Mouse (Mus musculus) forebrain, embryonic 16.5 days (tissue): Measurements from ENCODE around the gene Serf2. TPM values are rescaled to one million over a fixed set of nuclear protein-coding genes. Genes with fewer than 3 reads are reported as not detected.

ENCODE experiments used
- ATAC-seq: fragments of 200-750 bp; cut with Nextera tagmentation; 2 replicates; pipeline ENCODE4 v1.8.0; 2017; ENCODE audit warnings: mild to moderate bottlenecking, moderate library complexity
- H3K27ac ChIP-seq: fragments of 300-500 bp; sonication (generic); 2 replicates; pipeline ENCODE4 v1.5.1; 2014; ENCODE audit warnings: low read length, control low read depth
- H3K27me3 ChIP-seq: fragments of 300-500 bp; sonication (generic); replicated peaks from 2 replicates; pipeline ENCODE4 v1.6.1; 2014; ENCODE audit warnings: low read length; ENCODE audit not compliant: control insufficient read depth, insufficient read depth
- H3K36me3 ChIP-seq: fragments of 300-500 bp; sonication (generic); 2 replicates; pipeline ENCODE4 v1.6.1; 2014; ENCODE audit not compliant: control insufficient read depth, insufficient read depth
- H3K4me1 ChIP-seq: fragments of 300-500 bp; sonication (generic); replicated peaks from 2 replicates; pipeline ENCODE4 v1.6.1; 2014; ENCODE audit warnings: low read length; ENCODE audit not compliant: control insufficient read depth, insufficient read depth
- H3K4me2 ChIP-seq: fragments of 300-500 bp; sonication (generic); 2 replicates; pipeline ENCODE4 v1.6.1; 2014; ENCODE audit warnings: mild to moderate bottlenecking, low read length, control low read depth
- H3K4me3 ChIP-seq: fragments of 300-500 bp; sonication (generic); replicated peaks from 2 replicates; pipeline ENCODE4 v1.5.1; 2014; ENCODE audit warnings: mild to moderate bottlenecking, low read length, control low read depth
- H3K9ac ChIP-seq: fragments of 300-500 bp; sonication (generic); replicated peaks from 2 replicates; pipeline ENCODE4 v1.6.1; 2014; ENCODE audit warnings: low read depth, low read length, control low read depth
- H3K9me3 ChIP-seq: fragments of 300-500 bp; sonication (generic); 2 replicates; pipeline ENCODE4 v1.6.1; 2016; ENCODE audit warnings: low read length; ENCODE audit not compliant: control insufficient read depth
- WGBS: fragments of 180-500 bp; shearing (Covaris S2); extraction: QIAGEN DNeasy Blood & Tissue Kit; methylation state at CpG from one replicate; pipeline ENCODE4 v1.1.7; 2014; 5-methylcytosine and 5-hydroxymethylcytosine counted together
- polyA plus RNA-seq: library from polyadenylated mRNA; unstranded; fragments of >200 nt; fragmentation: Nextera tagmentation; extraction: Ambion mirVana; gene quantifications from 2 replicates; pipeline ENCODE4 v1.2.1, GENCODE M21; 2015

The Serf2 gene
- polyA plus RNA-seq, 1 experiment from 2014 or later: 254 TPM

DNA sequence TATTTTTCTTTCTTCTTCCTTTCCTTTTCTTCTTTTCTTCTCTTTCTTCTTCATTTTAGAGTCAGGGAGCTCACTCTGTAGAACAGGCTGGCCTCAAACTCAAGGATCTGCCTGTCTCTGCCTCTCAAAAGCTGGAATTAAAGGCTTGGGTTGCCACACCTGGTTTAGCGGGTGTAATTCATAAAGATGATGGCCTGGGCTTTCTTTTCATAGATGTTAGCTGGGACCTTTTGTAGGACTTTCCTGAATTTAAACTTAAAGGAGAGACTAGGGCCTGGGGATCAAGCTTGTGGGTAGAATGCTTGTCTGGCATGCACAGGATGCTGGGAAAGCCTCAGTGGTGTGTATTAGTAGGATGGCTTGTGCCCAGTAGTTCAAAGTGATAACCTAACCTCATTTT, 4.8 kb upstream of the Serf2 start, which contains the start of gene Ell3:
Gene Ell3 (minus strand): TSS at position 101 of the 400 bp plus-strand sequence.
- Histone ChIP-seq H3K9me3 (no peaks in the 10 kb centered on the region), H3K27ac (no peak within 1 kb of the TSS), H3K4me3 (no peak within 1 kb of the TSS; the same call in 1 of the 2 replicates), H3K4me2 (peak within 1 kb of the TSS; percentile 59), H3K36me3 (peaks cover 6% of the 10 kb centered on the region), H3K9ac (no peak within 1 kb of the TSS), H3K27me3 (peaks cover 5% of the 10 kb centered on the region; the same call in 1 of the 2 replicates), H3K4me1 (peaks cover 20% of the 10 kb centered on the region)
- no peak for ATAC-seq
- 85% methylated on average over 1 of the region's 1 CpGs for WGBS

DNA sequence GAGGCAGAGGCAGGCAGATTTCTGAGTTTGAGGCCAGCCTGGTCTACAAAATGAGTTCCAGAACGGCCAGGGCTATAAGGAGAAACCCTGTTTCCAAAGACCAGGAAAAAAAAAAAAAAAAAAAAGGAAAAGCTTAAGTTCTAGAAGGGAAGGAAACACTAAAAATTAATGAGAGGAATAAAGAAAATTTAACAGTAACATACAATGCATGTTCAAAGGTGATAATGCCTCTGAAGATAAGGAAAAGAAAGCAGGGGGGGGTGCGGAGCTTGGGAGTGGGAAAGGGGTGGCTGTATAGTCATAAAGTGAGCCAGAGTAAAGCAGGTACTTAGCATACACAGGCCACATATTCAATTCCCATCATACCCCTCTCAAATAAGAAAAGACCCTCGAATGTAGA, 3.9 kb upstream of the Serf2 start:
- H3K4me3 ChIP-seq: no peak overlapping the region
- H3K36me3 ChIP-seq: no peaks in the 10 kb centered on the region
- H3K9ac ChIP-seq: no peak overlapping the region
- no peak overlapping the region for H3K27ac ChIP-seq
- H3K27me3 ChIP-seq: peaks cover 5% of the 10 kb centered on the region; the same call in 1 of the 2 replicates
- WGBS: 85% methylated on average over 3 of the region's 3 CpGs
- peaks cover 22% of the 10 kb centered on the region for H3K4me1 ChIP-seq
- ATAC-seq: no peak
- no peak overlapping the region for H3K4me2 ChIP-seq
- no peaks in the 10 kb centered on the region for H3K9me3 ChIP-seq

DNA sequence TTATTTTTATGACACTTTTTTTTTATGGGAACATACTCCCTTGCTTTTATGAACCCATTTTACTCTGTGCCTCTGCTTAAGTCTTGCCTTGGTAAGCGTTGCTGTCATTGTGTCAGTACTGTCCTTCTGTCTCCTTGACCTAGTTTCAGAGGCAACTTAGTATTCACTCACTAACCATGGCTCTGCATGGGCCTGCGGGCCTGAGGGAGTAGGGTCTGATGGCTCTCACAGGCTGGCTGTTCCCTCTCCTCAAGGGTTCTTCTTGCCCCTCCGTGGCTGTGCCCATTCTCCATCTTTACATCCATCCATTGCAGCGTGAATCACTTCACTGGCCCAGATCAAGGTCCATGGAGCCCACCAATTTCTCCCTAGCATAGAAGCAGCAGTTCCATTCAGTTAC, 2.5 kb upstream of the Serf2 start:
- ATAC-seq: no peak
- Histone ChIP-seq H3K4me3 (no peak overlapping the region), H3K4me2 (no peak overlapping the region), H3K9me3 (no peaks in the 10 kb centered on the region), H3K4me1 (peaks cover 34% of the 10 kb centered on the region), H3K27me3 (peaks cover 1% of the 10 kb centered on the region; the same call in 1 of the 2 replicates), H3K9ac (no peak overlapping the region), H3K36me3 (no peaks in the 10 kb centered on the region), H3K27ac (no peak overlapping the region)
- WGBS: 80% methylated on average over 4 of the region's 4 CpGs

DNA sequence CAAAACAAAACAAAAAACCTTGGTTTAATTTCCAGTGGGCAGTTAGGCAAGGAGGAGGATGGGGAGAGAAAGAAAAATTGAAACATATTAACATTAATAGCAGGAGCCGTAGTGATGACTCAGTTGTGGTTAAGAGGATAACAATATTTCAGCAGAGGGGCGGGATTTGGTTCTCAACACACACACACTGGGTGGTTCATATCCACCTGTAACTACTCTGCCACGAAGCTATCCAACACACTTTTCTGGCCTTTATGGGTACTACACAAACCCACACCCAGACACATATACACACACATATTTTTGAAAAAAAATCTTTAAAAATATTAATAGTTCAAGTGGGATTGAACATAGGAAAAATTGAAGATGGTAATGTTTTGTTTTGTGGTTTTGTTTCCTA, 2.0 kb upstream of the Serf2 start:
- WGBS: 87% methylated on average over 3 of the region's 3 CpGs
- ATAC-seq: no peak
- Histone ChIP-seq H3K4me3 (no peak overlapping the region), H3K9ac (no peak overlapping the region), H3K27ac (no peak overlapping the region), H3K9me3 (no peaks in the 10 kb centered on the region), H3K36me3 (no peaks in the 10 kb centered on the region), H3K4me2 (no peak overlapping the region), H3K27me3 (no peaks in the 10 kb centered on the region), H3K4me1 (peaks cover 34% of the 10 kb centered on the region)

DNA sequence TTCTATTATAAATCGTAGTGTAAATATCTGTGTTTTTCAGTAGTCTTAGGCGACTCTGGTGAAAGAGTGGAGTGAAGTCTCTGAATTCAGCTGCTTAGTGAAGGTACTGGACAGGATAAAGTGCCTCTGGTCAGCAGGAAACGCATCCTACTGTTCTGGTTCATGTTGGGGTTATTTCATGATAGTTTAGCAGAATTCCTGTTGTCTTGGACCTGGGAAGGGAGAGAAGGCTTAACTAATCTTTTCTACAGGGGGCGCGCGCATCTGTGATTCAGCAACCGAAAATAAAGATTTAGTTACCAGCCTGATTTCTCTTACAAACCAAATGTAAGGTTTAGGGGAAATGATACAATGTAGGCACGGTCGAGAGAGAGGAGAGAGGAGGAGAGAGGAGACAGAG, 859 bp upstream of the Serf2 start:
- no peaks in the 10 kb centered on the region for H3K27me3 ChIP-seq
- peaks cover 23% of the 10 kb centered on the region for H3K4me1 ChIP-seq
- H3K9ac ChIP-seq: no peak overlapping the region; the same call in 1 of the 2 replicates
- H3K9me3 ChIP-seq: no peaks in the 10 kb centered on the region
- 16% methylated on average over 9 of the region's 9 CpGs for WGBS
- H3K27ac ChIP-seq: no peak overlapping the region
- peak overlapping the region; percentile 75 for H3K4me2 ChIP-seq
- no peak for ATAC-seq
- peak overlapping the region; percentile 91 for H3K4me3 ChIP-seq
- H3K36me3 ChIP-seq: no peaks in the 10 kb centered on the region

DNA sequence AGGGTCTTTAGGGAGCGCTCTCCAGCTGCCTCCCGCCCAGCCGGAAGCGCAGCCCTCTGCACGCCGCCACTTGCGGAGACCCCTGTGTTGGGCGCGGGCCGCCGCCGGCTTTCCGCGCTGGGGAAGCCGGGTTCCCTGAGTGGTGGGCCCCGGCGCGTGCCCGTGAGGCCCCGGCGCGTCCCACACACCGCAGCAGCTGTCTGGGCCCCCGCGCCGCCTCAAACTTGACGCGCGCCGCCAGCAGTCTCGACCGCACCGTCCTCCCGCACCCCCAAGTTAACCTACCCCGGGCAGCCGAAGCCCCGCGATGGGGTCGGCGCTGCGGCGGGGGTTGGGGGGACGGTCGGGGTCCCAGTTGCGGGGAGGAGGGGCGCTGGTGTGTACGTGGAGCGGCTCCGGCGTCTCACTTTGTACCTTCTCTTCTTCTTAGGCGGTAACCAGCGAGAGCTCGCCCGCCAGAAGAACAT, 583 bp downstream of the Serf2 start:
- Histone ChIP-seq H3K36me3 (no peaks in the 10 kb centered on the region), H3K9me3 (no peaks in the 10 kb centered on the region), H3K4me3 (peak overlapping the region; percentile 91), H3K9ac (peak overlapping the region; percentile 85), H3K27ac (peak overlapping the region; percentile 96), H3K4me2 (peak overlapping the region; percentile 75), H3K27me3 (no peaks in the 10 kb centered on the region), H3K4me1 (peaks cover 22% of the 10 kb centered on the region)
- WGBS: under 1% methylated on average over 53 of the region's 54 CpGs
- peak; percentile 74 for ATAC-seq

DNA sequence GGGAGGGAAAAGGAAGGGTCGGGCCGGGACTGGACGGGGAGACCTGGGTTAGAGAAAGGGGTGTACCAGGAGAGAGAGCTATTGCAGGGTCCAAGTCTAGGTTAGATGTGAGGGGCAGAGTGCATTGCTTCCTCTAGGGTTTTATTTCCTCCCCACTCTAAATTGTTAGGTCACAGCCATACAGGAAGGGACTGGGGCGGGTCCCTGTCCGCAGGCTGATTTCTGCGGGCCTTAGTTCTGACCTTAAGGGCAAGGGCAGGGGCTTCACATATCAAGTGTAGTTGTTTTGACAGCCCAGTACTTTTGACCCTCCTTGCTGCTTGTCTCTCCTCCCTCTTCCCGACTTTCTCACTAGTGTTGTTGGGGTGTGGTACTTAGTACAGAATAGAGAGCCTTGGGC, 1.1 kb downstream of the Serf2 start:
- Histone ChIP-seq H3K4me3 (peak overlapping the region; percentile 91), H3K4me2 (peak overlapping the region; percentile 75), H3K9ac (peak overlapping the region; percentile 85), H3K4me1 (peaks cover 22% of the 10 kb centered on the region), H3K36me3 (no peaks in the 10 kb centered on the region), H3K9me3 (no peaks in the 10 kb centered on the region), H3K27me3 (no peaks in the 10 kb centered on the region), H3K27ac (peak overlapping the region; percentile 96)
- WGBS: 1% methylated on average over 7 of the region's 7 CpGs
- ATAC-seq: no peak

DNA sequence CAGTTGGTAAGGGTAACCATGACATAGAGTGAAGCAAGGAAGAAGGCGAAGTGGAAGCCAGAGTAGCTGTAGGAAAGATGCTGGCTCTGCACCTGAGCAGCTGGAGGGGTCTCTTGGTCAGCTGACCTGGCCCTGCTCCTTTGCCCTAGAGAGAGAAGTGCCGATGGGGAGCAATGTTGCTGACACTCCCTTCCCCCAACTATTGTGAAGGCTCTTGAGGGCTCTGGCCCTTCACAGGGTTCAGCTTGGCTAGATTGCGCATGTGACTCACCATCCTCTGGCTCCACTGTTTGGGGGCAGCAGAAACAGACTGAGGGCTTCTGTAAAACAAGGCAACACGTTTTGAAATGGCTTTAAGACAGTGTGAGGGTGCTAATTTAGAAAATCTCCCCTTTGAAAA, 3.4 kb downstream of the Serf2 start:
- no peaks in the 10 kb centered on the region for H3K27me3 ChIP-seq
- no peaks in the 10 kb centered on the region for H3K36me3 ChIP-seq
- H3K27ac ChIP-seq: no peak overlapping the region
- 83% methylated on average over 4 of the region's 4 CpGs for WGBS
- H3K4me3 ChIP-seq: no peak overlapping the region
- H3K9ac ChIP-seq: no peak overlapping the region
- no peak overlapping the region for H3K4me2 ChIP-seq
- H3K9me3 ChIP-seq: no peaks in the 10 kb centered on the region
- peaks cover 26% of the 10 kb centered on the region for H3K4me1 ChIP-seq
- no peak for ATAC-seq

DNA sequence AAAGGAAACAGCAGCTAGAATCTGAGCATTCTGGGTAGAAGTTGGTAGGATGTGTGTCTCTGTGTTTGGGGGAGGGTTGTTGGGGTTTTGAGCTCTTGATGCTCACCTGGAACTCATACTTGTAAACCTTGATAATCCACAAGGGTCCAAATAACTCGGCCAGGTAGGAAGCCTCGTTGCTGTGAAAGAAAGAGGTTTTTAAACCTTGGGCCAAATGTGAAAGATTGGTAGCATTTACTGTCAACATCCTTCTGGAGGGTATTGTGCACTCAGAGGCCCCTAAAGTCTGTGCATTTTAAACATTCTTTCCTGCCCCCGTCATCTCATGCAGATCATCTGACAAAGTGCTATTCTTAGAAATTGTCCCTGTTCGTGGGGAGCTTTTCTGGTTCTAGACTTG, 4.0 kb downstream of the Serf2 start, which contains the start of gene Hypk:
Gene Hypk (plus strand): TSS at position 301 of the 400 bp plus-strand sequence.
- Histone ChIP-seq H3K4me3 (no peak within 1 kb of the TSS), H3K4me1 (peaks cover 31% of the 10 kb centered on the region), H3K9me3 (no peaks in the 10 kb centered on the region), H3K27me3 (no peaks in the 10 kb centered on the region), H3K27ac (no peak within 1 kb of the TSS), H3K36me3 (no peaks in the 10 kb centered on the region), H3K4me2 (no peak within 1 kb of the TSS), H3K9ac (no peak within 1 kb of the TSS)
- ATAC-seq: no peak
- 75% methylated on average over 4 of the region's 4 CpGs for WGBS

DNA sequence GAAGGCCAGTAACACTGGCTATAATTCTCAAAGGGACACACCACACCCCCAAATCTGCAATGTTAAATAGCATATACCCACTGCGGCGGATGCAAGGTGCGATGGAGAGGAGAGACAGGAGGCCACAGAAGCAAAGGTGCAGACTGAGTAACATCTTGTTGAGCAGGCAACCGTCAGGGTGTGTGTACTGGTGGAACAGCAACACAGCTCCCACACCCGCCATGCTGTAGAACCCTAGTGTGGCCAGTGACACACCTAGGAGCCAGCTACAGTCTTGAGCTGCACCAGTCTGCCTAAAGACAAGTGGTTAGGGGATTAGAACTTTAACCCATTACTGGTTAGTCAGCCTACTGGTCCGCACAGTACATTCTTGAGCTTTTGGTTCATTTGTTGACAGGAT, 4.9 kb downstream of the Serf2 start:
- Histone ChIP-seq H3K4me1 (peaks cover 26% of the 10 kb centered on the region), H3K4me3 (no peak overlapping the region), H3K4me2 (no peak overlapping the region), H3K9ac (no peak overlapping the region), H3K36me3 (0 out of 2 replicates have a peak, but pooled peaks cover 4% of the 10 kb centered on the region), H3K9me3 (no peaks in the 10 kb centered on the region), H3K27me3 (no peaks in the 10 kb centered on the region), H3K27ac (no peak overlapping the region)
- 91% methylated on average over 6 of the region's 6 CpGs for WGBS
- ATAC-seq: no peak
